Mouse (Mus musculus) liver (tissue): Measurements from ENCODE around the gene Rfwd3.
"Not testable (repeated sequence)": the region's sequence is repeated elsewhere in the genome, so short reads cannot be mapped to it uniquely, and the experiment has no call there.

Experiments used
- DNase-seq: peaks from one replicate; pipeline ENCODE4 v3.0.0-alpha.2; 2020; ENCODE audit warnings: mixed read lengths

The Rfwd3 gene

DNA sequence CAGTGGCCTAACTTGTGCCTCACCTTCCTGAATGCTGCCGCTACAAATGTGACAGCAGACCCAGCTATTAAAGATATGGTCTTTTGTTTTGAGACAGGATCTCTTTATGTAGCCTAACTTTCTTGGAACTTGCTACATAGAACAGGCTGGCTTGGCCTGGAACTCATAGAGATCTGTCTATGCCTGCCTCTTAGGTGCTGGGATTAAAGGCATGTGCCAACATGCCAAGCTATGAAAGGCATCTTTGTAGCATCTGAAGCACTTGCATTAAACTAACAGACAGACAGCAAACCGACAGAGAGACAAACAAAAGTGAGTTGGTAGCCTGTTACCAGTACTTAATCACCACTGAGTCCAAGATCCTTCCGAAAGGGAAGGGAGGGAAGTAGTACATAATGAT is 17.9 kb downstream of the Rfwd3 start:
- DNase-seq = no peak

DNA sequence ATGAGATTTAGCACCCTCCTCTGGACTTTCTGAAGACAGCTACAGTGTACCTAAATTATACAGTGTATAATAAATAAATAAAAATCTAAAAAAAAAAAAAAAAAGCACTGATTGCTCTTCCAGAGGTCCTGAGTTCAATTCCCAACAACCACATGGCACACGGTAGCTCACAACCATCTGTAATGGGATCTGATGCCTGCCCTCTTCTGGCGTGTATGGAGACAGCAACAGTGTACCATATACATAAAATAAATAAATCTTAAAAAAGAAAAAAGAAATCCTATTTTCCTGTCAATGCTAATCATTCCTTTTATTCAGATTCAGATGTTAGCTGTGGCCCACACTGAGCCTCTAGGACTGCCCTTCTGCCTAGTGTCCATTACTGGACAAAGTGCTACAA is 31.7 kb downstream of the Rfwd3 start:
- DNase-seq = no peak

DNA sequence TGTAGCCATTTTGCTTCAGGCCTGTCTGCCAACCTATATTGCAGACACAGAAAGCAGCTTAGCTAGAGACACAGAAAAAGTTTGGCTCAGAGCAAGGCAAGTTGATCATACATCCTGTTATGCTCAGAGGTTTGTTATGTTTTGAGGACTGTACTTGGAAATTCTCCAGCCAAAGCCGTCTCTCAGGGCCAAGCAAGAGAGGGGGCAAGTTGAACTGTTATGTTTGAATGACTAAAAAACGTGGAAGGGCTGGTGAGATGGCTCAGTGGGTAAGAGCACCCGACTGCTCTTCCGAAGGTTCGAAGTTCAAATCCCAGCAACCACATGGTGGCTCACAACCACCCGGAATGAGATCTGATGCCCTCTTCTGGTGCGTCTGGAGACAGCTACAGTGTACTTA is 33.9 kb downstream of the Rfwd3 start:
- DNase-seq = not testable (repeated sequence)

DNA sequence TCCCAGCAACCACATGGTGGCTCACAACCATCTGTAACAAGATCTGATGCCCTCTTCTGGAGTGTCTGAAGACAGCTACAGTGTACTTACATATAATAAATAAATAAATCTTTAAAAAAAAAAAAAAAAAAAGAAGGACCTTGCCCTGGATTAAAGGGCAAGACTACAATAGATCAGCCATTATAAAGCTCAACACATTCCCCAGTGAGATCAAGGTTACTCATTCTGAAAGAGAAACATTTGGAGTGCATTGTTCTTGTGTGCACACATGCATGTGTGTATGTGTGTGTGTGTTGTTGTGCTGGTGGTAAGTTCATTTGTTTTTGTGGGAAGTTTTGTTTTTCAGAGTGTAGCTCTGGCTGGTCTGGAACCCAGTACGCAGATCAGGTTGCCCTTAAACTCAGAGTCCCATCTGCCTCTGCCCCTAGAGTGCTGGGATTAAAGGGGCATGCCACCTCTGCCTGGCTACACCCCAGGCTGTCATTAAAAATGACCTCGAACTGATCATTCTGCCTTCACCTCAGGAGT is 35.3 kb downstream of the Rfwd3 start:
- DNase-seq = no peak

DNA sequence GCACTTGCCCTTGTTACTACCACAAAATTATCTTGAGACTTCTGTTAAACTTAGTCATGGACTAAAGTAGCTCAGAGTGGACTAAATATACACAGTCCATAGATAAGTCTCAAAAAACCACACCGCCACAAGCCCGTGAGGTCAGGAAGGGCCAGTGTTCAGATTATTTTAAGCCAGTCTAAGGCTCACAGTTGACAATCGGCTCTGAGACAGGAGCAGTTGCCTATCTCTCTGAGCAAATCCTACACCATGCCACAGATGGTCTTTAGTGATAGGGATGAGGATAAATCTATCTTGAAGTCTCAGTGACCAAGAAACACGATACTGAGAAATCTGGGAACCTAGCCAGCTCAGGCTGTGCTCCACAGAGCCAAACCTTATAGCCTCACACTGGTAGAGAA is 38.0 kb downstream of the Rfwd3 start:
- DNase-seq = peak; percentile 3

DNA sequence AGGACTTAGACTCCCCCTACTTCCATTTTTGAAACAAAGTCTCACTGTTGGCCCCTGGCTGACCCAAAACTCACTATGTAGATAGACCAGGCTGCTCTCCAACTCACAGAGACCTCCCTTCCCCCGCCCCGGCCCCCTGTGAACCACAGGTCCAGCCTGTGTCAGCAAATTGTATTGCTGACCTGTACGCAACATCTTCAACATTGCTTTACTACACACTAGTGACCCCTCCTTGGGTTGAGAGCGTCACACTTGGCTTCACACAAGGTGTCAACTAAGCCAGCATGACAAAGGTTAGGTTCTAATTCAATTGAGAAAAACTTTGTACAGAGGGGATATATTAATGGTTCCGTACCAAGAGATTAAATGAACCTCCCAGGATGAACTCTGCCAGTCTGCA is 39.8 kb downstream of the Rfwd3 start:
- DNase-seq = no peak

DNA sequence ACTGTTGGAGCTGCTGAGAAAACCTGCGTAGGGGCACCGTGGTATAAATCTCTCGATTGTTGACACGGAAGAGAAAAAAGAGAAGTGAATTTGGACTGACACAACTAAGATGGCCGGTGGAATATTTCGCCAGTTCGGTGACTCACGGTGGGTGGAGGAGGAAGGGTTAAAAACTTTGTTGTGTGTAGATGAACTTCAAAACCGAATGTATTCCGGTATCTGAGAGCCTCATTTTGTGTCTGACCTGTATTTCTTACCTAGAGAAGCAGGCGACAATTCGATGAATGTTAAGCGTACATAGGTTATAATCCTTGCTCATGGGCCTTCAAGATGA is 40.6 kb downstream of the Rfwd3 start:
- no peak for DNase-seq

DNA sequence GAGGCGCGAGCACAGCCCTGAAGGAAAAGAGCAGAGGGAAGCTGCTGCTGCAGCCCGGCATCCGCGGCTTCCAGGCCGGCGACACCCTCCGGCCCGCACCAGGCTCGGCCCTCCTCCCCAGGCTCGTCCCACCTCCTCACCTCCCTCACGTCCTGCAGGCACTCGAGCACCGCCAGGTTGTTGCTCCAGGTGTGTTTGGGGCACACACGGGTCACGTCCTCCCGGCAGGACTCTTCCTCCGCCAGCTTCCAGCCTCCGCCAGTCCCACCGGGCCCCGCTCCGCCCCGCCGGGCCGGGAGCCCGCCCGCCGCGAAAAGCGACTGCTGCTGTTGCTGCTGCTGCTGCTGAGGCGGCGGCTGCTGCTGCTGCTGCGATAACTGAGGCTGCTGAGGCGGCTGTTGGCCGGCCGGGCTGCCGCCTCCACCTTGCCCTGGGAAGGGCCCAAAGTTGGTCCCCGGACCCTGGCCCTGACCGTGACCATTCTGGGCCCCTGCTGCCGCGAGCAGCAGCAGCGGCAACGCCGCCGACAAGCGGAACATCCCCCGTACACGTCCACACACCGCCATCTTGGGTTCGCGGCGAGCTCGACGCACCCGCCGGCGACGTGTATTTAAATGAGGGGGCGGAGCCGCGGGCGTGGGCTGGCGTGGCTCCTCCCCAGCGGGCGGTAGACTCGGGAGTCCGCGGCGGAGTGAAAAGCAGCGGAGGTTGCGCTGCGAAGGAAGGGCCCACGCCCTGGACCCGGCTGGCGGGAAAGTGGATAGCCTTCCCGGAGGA is 41.2 kb downstream of the Rfwd3 start, which contains the start of gene Glg1:
Gene Glg1 (minus strand): TSS at position 586 of the 777 bp plus-strand sequence.
- peak; percentile 96 for DNase-seq

DNA sequence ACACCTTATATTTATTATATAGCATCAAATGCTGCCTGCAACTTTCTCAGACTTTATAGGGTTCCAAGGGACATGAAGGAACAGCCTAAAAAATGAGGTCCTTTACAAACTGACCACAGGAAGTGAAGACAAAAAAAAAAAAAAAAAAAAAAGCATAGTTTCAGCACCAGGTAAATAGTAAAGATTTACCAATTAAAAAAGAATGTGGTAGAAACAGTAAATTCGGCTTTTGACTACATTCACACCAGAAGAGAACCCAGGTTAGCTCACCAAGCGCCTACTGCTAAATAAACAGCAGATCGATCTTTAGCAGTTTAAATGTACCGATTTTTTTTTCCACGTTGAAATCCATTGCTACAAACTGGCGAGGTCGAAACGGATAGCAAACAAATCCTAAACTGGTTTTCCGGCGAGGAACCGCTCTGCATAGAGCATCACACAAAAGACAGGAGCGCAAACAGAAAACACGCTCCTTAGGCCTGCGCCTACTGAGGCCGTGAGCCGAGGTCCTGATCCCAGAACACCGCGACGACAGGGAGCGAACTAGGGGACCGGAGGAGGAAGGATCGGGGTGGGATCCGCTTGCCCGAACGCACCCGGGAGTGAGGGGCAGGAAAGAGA is 41.9 kb downstream of the Rfwd3 start:
- DNase-seq = no peak

DNA sequence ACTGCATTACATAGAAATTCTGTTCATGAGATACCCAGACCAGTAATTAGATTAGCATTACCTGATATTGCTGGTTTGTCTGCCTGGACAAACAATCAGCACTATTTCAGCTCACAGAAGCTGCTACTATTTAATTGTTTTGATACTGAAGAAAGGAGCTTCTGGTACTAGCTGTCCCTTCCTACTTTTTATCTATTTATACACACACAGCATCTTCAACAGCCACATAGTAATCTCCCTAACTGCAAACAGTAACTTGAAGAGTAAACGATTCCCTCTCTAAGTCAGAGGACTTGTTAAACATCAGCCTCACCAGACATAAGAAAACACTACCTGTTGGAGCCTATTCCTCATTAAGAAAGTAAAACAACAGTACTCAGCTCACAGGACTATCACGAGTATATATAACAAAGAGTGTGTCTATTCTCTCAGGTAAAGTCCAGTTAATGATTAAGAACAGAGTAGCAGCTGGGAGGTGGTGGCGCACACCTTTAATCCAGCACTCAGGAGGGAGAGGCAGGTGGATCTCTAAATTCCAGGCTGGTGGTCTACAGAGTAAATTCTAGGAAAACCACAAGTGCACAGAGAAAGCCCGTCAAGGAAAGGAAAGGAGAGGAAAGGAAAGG is 47.4 kb downstream of the Rfwd3 start:
- DNase-seq = no peak

DNA sequence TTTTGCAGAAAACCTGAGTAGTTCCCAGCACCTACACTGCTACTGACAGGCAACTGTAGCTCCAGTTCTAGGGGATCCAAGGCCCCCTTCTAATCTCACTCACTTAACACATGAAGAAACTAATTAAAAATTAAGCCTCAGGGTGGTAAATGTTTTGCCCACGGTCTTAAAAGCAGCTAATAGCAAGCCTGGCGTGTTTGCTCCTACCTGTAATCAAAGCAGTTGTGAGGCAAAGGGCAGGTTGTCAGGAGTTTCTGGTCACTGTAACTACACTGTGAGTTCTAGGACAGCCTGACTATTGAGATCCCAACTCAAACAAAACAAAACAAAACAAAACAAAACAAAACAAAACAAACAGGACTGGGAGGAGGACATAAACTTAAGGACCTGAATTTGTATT is 49.9 kb downstream of the Rfwd3 start:
- no peak for DNase-seq

DNA sequence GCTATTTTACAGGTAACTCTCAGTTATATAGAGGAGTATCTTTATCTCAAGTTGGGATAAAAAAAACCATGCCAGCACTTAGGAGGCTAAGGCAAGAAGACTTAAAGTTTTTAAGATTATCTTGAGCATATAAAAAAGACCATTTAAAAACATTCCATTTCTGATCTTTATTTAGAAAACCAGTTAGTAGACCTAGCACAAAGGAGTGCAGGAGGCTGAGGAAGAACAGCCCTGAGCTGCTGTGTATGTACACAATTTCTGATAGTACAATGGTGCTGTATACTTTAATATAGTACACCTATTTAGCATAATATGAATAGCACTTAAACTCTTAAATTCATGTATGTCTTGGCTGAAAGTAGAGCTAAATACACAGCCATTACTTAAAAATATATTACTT is 51.9 kb downstream of the Rfwd3 start:
- no peak for DNase-seq

DNA sequence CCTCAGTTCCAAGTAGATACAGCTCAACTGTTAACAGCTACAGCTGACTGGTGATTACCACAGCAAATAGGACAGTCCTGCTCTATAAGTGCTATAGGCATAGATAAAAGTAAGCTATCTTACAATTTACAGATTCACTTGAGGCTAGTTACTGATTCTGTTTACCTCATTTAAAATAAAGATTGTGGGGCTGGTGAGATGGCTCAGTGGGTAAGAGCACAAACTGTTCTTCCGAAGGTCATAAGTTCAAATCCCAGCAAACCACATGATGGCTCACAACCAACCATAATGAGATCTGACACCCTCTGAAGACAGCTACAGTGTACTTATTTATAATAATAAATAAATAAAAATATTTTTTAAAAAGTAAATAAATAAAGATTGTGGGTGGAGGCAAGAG is 53.2 kb downstream of the Rfwd3 start:
- not testable (repeated sequence) for DNase-seq

DNA sequence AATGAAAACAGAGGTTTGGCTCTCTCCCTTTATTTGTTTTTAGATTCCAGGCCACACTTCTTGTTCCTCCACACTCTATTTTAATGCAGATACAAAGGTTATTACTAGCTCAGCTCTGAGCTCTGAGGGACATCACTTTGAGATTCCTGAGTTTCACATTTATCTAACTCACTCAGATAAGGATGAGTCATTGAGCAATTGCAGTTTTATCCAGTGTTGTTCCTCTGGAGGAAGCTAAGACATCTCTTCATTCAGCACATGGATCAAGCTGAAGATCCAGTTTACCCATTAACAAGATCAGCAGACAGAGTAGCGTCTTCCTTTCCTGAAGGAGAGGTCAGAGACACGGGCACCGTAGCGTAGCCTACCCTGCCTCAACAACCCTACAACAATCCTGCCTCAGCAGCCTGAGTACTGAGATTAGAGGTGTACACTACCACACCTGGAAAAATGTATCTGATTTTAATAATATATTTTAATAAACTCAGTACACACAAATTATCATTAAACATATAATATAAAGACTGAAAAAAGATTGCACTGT is 53.7 kb downstream of the Rfwd3 start:
- DNase-seq = no peak

DNA sequence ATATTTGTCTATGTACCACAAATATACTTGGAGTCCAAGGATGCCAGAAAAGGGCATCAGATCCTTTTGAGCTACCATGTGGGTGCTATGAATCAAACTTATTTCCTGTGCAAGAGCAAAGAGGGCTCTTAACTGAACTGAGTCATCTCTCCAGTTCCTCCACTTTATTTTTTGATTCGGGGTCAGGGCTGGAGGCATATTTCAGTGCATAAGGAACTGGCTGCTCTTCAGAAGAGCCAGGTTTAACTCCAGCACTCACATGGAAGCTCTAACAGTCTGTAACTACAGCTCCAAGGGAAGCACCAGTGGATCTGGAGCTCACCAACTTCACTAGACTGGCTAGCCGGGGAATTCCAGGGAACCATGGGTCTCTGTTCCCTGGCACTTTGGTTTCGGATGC is 62.7 kb downstream of the Rfwd3 start:
- DNase-seq = no peak

DNA sequence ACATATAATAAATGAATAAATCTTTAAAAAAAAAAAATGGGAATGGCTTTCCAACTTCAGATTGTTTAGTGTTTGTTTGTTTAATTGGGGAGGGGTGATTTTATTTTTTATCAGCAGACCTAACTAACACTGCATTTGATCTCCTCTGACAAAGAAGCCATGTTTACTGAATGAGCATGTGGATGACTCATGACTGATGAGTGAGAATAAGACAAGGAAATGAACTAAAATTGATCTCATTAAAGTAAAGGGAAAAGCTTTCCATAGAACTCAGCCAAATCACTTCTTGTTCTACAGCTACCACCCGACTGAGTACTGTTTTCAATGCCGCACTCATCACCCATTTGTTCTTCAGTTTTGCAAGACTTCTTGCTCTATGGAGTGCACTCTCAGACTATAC is 66.3 kb downstream of the Rfwd3 start:
- DNase-seq = no peak

DNA sequence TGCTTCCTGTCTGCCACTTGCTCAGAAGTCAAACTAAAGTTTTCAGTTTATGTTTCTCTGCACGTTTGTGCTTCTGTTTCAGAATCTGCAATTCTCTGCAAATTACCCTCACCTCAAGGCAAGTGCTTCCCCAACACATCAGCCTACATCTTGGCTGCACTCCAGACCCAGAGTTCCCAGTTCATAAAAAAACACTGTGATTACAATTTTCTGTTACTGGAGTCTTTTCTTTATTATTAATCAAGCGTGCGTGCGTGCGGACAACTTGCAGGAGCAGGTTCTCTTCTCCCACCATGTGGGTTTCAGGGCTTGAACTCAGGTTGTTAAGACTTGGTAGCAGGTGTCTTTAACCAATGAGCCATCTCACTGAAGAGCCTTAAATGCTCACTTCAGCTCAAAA is 75.9 kb downstream of the Rfwd3 start:
- DNase-seq = no peak
